Mouse (Mus musculus): Measurements from ENCODE around the gene Ccl22.
A peak's percentile ranks its signal among the peaks of the same experiment; 100 is the strongest.

The Ccl22 gene

DNA sequence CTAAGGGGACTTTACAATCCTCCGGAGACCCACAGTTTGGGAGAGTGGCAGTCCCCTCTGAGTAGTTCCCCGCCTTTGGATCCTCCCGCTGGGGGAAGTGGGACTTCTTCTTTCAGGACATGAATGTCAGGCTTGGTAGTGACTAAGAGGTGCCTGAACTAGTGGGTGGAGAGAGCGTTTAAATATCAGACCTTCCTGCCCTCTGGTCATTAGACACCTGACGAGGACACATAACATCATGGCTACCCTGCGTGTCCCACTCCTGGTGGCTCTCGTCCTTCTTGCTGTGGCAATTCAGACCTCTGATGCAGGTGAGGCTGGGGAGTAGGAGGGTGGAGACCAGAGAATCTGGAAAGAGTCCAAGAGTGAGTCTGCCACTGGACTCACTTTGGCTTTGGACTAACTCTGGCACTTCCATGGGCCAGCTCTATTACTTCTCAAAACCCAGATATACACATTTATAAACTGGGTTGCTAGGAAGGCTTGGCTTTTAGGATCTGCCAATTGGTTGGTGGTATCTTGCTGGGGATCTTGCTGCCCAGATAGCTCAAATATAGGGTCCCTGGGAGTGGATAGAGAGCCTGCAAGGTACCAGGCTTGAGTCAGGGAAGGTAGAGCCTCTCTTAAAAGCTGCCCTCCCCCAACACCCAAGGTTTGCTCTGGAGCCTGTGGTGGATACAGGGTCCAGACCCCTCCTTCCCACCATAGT is at the start of gene Ccl22:
Gene Ccl22 (plus strand): TSS at position 115 of the 709 bp plus-strand sequence.
- no peak for DNase-seq (ENCODE audit: inconsistent ontology term)

- DNase-seq (ENCODE audit: inconsistent ontology term), result peak; percentile 53
Measured at GRCm38 (mm10) chr8:94695994-94696384, 49.4 kb upstream of the Ccl22 start, which contains the start of gene Pllp. Gene Pllp (minus strand): TSS chr8:94696278.

GRCm38 (mm10) chr8:94696566-94696965 is 48.8 kb upstream of the Ccl22 start:
- no peak for DNase-seq (ENCODE audit: inconsistent ontology term)

DNA sequence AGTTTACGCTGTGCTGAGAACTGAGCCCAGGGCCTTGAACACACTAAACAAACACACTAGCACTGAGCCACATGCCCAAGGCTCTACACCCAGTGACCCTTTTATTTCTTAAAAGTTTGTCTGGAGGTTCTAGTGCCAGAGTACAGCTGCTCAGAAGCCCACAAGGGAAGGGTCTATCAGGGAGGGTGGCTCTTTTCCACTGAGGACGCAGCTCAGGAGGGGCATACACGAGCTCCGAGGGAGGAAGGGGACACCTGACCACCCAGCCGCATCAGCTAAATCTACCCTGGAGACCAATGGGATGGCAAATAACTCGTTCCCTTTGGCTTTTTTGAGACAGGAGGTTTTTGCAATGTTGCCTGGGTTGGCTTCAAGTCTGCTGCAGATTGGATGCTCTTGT is 47.4 kb upstream of the Ccl22 start:
- DNase-seq (ENCODE audit: inconsistent ontology term), result no peak

DNA sequence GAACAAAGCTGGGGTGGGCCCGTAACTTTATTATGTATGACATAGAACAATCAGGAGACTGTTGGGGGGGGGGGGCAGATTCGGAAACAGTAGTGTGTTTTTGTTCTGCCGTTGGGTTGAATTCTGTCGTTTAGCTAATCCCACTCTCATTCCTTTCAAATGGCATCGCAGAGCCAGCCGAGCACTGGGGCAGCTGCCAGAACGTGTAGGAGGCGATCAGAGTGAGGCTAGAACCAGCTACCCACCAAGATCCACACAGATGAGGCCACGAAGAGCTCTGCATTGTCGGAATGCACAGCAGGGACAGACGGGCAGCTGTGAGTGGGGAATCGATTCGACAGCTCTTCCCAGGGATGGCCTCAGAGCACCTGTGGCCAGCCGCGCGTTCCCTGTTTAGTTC is 46.0 kb upstream of the Ccl22 start:
- no peak for DNase-seq (ENCODE audit: inconsistent ontology term)

DNA sequence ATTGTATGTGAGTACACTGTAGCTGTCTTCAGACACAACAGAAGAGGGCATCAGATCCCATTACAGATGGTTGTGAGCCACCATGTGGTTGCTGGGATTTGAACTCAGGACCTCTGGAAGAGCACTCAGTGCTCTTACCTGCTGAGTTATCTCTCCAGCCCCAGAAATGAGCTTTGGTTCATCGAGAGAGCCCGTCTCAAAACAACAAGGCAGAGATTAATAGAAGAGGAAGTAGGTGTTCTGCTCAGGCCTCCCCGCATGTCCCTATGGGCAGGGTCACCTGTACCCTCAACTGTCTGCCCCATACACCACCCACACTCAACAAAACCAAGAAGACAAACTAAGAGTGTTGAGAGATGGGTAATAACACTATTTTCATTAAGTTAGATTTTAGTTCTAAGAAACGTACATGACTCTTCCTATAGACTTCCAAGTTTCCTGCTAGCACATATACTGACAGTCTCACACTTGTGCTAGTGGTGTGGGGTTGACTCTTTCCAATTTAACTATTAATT is 44.9 kb upstream of the Ccl22 start:
- no peak for DNase-seq (ENCODE audit: inconsistent ontology term)

DNA sequence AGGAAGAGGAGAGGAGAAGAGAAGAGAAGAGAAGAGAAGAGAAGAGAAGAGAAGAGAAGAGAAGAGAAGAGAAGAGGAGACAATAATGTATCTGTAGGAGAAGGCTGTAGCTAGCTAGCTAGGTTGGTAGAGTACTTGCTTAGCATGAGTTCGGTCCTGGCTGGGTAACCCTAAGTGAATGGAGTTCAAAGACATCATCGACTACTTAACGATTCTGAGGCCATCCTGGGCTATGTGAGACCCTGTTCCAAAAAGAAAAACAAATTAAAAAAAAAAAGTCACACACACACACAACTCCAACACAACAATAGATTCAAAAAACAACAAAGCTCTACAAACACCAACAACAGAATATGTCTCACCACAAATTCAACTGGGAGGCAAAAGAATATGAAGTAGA is 43.2 kb upstream of the Ccl22 start:
- DNase-seq (ENCODE audit: inconsistent ontology term), result no peak

- peak; percentile 89 for DNase-seq (ENCODE audit: inconsistent ontology term)
Measured at GRCm38 (mm10) chr8:94702844-94703813, 42.3 kb upstream of the Ccl22 start.

DNA sequence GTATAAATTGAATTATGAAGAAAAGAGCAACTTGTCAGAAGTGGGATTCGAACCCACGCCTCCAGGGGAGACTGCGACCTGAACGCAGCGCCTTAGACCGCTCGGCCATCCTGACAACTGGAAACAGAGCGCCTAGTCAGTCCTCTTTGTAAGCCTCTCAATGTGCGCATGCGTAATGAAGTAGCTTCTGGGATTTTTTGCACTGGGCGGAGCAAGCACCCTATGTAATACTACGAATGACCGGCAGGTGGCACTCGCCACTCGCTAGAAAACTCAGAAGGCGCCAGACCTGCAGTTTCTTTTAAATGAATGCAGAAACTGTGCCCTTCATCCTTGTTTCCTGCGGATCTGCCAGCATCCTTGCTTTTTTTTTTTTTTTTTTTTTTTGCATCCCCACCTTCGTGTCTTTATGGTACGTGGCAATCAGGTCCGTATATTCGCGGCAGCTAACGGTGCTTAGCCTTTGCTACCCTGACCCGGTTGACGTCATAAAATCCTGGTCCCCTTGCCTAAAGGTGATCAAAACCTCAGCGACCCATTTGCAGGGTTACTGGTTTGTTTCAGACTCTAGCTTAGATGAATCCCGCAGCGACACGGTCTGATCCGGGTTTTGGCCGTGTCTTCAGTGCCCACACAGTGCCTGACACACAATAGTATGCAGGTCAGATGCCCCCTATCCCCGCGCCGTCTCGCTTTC is 41.3 kb upstream of the Ccl22 start:
- DNase-seq (ENCODE audit: inconsistent ontology term), result peak; percentile 96

DNA sequence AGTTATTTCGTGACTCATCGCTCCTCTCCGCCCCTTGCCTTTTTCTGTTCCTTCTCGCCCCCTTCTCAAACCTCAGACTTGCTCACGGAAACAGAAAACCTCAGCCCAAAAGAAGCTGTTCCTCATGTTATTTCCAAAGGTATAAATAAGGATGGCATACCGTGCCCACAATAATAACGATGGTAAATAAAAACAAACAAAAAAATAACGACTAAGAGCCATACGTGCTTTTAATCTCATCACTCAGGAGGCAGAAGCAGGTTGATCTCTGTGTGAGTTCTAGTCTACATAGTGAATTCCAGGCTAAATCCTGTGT is 40.8 kb upstream of the Ccl22 start:
- no peak for DNase-seq (ENCODE audit: inconsistent ontology term)

DNA sequence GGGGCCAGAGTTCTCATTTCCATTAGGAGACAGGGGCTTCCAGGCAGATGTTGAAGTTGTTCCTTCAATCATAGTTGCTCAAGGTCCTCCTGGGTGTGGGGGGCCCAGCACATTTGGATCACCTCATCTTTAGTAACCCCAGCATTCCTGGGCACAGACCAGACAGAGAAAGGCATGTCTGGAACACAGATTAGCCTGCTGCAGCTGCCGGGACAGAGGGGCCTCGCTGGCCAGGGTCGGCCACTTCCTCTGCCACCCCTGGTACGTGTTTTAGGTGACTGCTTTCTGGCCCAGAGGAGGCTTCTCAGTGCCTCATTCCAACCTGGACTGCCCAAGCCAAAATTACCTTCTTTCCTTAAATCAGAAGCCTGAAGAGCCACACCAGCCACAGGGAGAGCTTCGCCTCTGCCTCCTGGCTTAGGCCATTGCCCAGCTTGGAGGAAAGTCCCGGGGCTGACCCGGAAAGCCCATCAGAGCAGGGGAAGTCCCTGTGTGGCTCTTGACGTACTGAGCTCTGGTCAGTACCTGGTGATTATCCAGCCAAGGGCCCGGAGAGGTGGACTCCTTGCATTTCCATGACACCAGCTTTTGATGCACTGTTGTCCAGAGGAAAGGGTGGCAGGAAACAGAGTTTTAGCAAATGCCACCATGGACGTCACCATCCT is 39.7 kb upstream of the Ccl22 start:
- no peak for DNase-seq (ENCODE audit: inconsistent ontology term)

DNA sequence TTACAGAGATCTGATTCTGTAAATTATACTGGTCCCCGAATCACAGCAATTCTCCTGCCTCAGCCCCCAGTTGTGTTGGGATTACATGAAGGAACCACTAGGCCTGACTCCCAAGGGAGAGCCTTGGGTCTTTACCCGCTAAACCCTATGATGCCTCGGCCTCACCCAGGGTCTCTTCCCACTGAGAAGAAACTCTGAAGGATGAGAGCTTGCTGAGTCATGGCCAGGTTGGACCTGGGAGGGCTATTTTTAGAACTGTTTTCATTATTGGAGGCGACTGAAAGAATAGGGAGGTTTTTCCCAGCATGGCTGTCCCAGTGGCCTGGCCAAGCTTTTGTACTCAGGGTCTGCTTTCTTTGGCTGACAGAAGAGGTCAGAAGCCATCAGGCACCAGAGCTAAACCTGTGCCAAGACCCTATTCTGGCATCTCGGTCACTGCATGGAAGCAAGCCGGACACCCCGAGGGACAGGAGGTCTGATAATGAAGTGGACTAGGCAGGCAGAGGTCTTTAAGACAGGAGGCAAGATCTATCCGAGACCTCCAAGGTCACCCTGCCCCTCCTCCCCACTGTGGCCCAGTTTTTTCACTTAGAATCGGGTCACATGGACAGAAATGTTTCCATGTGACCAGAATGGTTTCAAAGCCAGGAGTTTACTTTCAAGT is 38.5 kb upstream of the Ccl22 start:
- DNase-seq (ENCODE audit: inconsistent ontology term), result no peak

GRCm38 (mm10) chr8:94710336-94710735 is 35.1 kb upstream of the Ccl22 start:
- DNase-seq (ENCODE audit: inconsistent ontology term), result peak; percentile 76

DNA sequence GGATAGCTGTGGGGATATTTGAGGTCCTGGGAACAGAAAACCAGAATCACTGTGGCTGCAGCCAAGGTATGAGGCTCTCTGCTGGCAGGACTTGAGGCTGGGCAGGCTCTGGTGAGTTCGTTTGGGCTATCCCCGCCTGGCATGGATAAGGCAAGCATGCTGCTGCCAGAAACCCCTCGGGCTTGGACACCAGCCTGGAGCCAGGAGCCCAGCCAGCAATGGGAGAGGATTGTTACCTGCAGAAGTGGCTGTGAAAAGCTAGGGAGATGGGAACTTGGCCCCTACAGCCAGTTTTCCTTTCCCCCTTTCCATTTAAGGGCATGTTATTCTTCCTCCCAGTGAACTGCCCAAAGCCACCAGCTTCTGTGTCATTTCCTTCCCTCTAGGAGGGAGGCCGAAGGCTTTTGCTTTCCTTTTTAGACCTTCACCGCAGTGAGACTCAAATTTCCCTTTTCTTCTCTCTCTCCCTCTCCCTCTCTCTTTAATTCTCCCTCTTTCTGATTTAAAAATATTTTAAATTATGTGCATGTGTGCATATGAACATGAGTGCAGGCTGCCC is 34.2 kb upstream of the Ccl22 start:
- peak; percentile 79 for DNase-seq (ENCODE audit: inconsistent ontology term)

GRCm38 (mm10) chr8:94714556-94714955 is 30.8 kb upstream of the Ccl22 start:
- DNase-seq (ENCODE audit: inconsistent ontology term), result peak; percentile 58

DNA sequence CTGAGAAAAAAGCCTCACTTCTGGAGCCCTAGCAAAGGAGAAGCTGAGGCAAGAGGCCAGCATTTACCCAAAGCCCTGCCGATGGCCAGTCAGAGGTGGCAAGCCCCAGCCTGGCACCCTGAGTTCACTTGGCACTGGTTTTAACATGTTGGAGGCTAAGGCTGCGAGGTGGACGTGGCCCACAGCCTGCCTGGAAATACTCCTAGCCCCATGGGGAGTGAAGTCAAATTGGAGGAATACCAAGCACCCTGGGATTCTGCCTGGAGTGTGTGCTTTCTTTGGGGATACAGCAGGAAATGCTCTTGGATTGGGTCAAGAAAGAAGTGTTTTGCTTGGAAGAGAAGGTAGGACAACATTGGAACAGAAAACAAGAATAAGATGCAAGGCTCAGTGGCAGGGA is 29.5 kb upstream of the Ccl22 start:
- no peak for DNase-seq (ENCODE audit: inconsistent ontology term)

DNA sequence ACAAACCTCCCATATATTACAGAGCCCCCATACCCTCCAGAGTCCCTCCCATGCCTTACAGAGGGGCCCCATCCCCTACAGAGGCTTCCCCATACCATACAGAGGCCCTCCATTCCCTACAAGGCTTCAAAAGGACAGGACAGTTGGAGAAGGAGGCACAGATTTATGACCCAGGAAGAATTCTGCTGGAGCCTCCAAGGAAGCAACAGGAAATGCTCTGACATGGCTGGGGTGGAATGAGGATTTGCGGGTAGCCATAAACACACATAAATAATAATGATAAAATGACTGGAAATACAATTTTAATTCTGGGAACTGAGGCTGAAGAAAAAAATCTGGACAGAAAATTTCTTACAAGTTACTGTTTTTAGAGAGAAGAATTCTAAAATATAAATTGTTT is 28.5 kb upstream of the Ccl22 start:
- no peak for DNase-seq (ENCODE audit: inconsistent ontology term)

GRCm38 (mm10) chr8:94725998-94726397 is 19.4 kb upstream of the Ccl22 start:
- no peak for DNase-seq (ENCODE audit: inconsistent ontology term)

- no peak for DNase-seq (ENCODE audit: inconsistent ontology term)
Measured at GRCm38 (mm10) chr8:94729301-94729700, 16.1 kb upstream of the Ccl22 start.

DNA sequence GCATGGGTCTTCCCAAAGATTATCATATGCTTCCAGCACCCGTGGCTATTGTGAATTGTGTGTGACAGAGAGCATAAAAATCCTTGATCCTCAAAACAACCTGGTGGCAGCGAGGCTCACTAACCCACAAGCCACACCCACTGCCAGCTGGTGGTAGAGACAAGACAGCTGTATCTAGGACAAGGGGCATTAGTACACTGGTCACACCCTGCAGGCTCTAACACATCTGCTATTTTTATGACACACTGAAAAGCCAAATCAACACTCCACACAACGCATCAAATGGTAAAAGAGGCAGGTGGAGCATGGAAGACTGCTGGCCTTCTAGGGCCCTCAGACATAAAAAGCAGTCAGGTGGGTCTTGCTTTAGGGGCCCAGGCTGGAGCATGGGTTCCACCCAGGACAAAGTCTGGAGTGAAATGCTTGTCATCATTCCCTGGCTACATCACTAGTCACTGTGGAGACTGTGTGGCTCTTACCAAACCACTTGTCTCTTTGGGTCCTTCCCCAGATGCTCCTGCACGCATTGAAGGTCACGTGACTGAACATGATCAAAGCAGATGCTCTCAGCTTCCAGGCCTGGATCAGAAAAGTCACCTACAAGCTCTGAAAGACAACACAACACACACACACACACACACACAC is 11.4 kb upstream of the Ccl22 start:
- no peak for DNase-seq (ENCODE audit: inconsistent ontology term)

Measured in Muller cell, postnatal 12 days (primary cell).